Mouse (Mus musculus): ENCODE measurements around the gene Hist1h4c.

- TF ChIP-seq CTCF (IDR thresholded peaks at IDR 0.05; ENCODE audit: low read depth, low read length) (no peak), POLR2A (IDR thresholded peaks at IDR 0.05; ENCODE audit: borderline replicate concordance, low read depth, low read length) (no peak)
These were observed 2.7 kb downstream of the Hist1h4c start, which contains the start of gene Hist1h1t for GRCm38 (mm10) chr13:23695514-23695913.

All from bone marrow macrophage, adult 2 months (primary cell).